Mouse (Mus musculus) T-helper 17 cell (primary cell): Measurements from ENCODE around the gene Cldn18.

Source experiments
- in situ Hi-C, 2 experiments: fragments of 300-600 bp; cut with MboI, MseI; formaldehyde crosslinking; loops; 1 replicate in 1 of 2; 2 replicates in 1 of 2; pipeline ENCODE4 v1.15.1; 2025; ENCODE audit warnings: high pct_unique_total_duplicates in 2 of 2

Cldn18 gene

DNA sequence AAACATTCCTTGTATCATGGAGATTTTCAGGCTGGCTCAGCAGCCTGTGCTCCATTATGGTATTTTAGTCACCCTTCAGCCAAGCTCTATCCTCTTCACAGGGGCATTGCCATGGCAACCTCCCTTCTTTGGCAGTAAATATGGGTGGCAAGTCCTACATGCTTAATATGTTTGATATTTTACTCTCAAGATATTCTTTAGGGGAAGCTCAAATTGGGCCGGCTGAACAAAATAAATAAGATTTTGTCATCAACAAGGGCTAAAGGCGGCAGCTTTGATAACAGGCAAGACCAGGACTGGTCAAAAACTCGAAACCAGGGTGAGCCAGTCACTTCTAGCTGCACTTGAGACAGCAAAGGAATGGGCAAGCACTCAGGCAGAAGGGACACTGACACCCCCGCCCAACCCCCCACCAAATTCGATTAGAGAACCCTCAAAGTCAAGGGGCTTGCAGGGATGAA lies 32.0 kb downstream of the Cldn18 start:
- in situ Hi-C loops, result no loop called here

DNA sequence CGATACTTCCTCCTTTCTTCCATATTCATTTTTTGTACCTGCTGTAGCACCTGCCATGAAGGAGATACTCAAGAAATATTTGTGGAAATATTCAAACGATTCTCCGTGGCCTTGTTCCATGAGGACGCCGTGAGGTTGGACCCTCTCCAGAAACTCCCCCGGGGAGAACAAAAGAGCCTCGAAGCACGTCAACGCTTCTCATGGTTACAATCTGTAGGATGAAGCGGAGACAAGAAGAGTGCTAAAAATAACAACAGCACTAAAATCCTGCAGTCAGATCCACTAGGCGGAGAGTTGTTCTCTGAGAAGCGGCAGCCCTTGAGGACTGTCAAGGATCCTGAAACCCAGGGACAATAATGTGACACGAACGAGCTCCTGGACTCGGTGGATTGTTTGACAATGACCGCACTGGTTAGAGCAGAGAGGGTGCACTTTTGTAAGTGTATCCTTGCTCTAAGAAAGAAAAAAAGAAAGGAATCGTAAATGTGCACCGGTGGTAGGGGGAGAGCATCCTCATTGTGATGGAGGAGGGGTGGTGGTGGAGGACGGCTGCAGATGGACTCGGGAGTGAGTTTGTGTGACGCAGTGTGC lies 35.0 kb downstream of the Cldn18 start:
- in situ Hi-C loops, result no loop called here

DNA sequence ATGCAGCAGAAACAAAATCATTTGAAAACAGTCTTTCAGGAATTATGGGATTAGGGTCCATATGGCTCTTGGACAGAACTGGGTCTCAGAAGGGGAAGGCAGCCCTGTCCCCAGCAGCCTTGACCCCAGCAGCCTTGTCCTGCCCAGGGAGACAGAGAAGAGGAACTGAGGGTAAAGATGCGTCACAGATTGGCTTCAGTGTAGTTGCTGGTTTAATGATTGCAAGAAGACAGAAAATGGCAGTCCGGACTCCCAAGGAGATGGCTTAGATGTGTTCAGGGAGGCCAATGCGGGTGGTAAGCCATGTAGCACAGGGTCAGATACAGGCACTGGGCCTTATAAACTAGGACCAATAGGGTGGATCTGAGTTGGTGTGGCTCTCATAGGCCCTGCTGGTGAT lies 41.4 kb downstream of the Cldn18 start:
- in situ Hi-C loops, result no loop called here

DNA sequence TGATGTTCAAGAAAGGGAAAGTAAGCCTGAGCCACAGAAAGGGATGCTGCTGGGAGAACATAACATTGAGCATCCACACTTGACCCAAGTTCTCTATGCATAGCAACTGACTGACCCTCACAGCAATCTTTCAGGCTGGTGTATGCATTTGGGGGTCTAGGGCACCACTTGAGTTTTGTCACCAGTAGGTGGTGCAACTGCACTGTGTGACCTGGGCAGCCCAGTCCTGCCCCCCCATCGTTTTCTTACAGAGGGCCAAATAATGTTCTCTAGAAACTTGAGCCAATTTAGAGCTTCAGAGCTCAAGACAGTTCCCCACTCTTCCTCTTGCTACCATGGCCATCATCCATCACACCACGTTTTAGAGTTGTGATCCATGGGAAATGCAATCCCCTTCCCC lies 45.5 kb downstream of the Cldn18 start:
- in situ Hi-C loops, result no loop called here

DNA sequence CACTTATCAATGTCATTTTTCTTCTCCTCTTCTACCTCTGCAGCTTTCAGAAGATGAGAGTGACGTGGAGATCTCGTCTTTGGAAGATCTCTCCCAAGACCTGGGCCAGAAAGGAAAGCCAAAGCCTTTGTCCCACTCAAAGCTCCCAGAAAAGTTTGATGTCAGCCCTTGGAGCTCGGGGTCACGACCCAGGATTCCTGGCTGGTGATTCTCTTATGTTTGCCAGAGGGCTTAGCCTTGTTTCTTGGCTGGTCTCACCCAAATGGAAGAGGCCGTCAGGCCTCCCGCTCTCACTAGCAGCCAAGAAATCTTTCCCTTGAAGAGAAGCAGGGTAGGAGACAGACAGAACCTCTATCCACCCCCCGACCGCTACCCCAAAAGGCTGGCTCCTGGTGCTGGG lies 49.5 kb downstream of the Cldn18 start:
- in situ Hi-C loops, result no loop called here

DNA sequence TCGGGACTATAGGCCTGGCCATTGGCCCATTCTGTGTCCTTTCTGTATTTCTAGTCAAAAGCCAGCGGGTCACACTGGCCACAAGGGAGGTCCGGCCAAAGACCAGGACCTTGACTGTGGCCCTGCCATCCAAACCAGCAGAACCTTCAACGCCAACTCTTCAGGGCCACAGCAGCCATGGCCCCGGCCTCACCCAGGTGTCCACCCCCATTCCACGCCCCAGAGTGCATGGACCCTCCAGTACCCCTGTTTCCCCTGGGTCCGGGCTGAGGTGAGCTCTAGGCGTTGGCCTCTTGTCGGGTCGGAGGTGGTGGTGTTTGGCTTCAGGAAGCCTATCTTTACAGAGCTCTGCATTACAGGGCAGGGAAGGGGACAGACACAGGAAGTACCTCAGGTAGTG lies 54.2 kb downstream of the Cldn18 start:
- in situ Hi-C loops, result loop anchor here in 1 of 2 experiments (5.0 kb wide), 1 partner anchor 206 kb away; no protein-coding TSS in a partner anchor

DNA sequence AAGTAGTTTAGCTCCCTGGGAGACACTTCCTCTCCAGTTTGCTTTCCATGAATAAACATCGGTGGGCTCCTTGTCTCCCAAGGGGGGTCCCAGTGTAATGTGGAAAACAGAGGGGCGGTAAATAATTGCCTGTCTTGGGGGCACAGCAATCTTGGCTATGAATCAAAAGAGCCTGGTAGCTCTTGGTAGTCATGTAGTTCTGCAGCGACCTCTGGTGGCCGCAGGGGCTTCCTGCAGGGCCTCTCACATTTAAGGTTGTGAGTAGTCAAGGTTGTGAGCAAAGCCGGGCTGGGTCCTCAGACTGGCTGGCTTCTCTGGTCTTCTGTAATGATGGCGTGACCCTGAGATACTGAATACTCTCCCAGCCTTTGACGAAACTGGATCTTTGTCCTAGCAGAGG lies 54.7 kb downstream of the Cldn18 start:
- in situ Hi-C loops, result loop anchor here in 1 of 2 experiments (5.0 kb wide), 1 partner anchor 205 kb away; no protein-coding TSS in a partner anchor

DNA sequence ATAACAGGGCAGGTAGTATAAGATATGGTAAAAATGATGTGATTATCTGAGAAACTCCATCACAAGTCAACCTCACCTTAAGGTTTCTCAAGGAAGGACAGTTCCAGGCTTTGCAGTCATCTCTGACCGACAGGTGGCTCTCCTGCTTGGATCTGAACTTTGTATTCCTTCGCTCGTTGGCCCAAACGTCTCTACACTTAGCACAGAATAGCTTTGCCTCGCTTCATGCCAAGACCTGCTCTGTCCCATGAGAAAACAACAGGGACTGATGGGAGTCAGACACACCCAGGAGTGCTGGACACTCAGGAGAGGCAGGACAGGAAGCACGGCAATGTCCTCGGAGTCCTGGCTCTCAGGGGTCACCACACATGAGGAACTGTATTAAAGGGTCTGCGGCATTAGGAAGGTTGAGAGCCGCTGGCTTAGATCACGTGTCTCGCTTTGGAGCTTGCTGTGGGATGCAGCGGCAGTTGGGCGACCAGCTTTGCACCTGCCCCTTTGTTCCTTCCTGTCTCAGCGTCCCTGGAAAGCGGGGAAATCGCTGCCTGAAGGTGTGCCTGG lies 55.4 kb downstream of the Cldn18 start:
- in situ Hi-C loops, result loop anchor here in 1 of 2 experiments (5.0 kb wide), 1 partner anchor 204 kb away; no protein-coding TSS in a partner anchor

DNA sequence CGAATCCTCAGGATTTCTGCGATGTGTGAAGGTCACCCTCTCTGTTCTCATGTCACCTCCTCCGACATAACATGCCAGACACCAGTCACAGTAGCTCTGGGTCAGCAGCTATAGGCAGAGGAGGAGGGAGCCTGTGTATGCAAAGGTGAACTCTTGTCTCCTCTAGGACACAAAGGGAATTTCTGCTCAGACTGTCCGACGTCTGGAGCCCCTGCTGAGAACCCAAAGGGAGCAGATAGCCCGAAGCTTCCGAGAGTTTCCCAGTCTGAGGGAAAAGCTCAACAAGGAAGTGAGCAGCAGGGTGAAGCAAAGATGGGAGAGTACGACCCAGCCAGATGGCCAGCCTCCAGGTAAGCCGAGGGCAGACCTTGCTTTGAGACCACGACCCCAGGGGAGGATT lies 56.3 kb downstream of the Cldn18 start:
- in situ Hi-C loops, result loop anchor here in 1 of 2 experiments (5.0 kb wide), 1 partner anchor 203 kb away; no protein-coding TSS in a partner anchor

DNA sequence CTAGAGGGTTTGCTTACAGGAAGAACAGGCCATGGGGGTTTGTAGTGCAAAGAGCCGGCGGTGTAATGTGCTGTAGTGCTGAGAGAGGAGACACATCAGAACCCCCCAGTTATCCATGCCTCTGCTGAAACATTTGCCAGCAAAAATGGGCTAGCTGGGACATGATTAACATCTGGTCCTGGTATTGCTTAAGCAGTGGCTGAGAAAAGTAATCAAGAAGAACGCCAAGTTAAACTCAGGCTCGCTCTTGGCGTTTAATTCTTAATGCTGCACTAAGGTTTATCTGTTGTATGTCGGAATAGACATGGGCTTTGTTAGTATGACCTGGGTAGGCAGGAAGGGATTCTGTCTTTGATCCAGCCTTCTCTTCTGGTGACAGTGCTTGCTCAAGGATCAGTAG lies 71.0 kb downstream of the Cldn18 start:
- in situ Hi-C loops, result no loop called here

DNA sequence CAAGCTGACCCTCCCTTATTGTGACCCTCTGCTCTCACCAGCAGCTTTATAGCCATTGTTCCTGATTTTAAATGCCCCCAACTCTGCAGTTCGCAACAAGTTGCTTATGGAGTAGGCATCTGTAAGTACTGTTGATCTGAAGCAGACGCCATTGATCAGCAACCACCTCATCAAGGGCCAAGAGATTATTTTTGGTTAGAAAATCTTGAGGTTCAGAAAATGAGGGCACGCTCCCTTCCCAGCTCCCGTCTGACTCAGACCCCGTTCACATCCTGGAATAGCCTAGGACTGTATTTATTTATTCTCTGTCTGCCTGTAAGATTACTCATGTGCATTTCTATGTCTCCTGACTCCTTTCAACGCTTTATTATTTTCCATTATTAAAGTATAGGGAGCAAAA lies 71.7 kb downstream of the Cldn18 start:
- in situ Hi-C loops, result no loop called here

DNA sequence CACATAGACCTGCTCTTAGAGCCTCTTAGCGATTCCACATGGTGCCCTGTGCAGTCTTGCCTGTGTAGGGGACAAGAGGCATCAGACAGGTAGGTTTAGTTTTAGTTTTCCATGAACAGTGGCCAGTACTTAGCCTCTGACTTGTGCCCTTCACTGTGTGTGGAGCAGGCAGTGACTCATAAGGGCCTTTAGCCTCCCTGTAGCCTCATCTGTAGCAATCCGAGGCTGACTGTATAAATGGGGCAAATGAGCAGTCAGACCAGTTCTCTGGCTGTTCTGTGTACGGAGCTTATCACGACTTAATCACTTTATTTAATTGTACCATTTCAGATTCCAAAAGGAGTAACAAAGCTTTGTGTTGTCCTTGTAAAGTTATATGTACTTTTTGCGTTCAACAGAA lies 77.1 kb downstream of the Cldn18 start:
- in situ Hi-C loops, result no loop called here
